Mouse (Mus musculus) adrenal gland, adult (tissue): Measurements from ENCODE around the gene Gm9732.
"Not testable (repeated sequence)": the region's sequence is repeated elsewhere in the genome, so short reads cannot be mapped to it uniquely, and the experiment has no call there.

ENCODE experiments used
- DNase-seq, 2 experiments: peaks; one replicate each; pipeline ENCODE4 v3.0.0; 2022 to 2023; ENCODE audit warnings: low spot score in 1 of 2; ENCODE audit not compliant: inconsistent age in 2 of 2

Gene Gm9732

DNA sequence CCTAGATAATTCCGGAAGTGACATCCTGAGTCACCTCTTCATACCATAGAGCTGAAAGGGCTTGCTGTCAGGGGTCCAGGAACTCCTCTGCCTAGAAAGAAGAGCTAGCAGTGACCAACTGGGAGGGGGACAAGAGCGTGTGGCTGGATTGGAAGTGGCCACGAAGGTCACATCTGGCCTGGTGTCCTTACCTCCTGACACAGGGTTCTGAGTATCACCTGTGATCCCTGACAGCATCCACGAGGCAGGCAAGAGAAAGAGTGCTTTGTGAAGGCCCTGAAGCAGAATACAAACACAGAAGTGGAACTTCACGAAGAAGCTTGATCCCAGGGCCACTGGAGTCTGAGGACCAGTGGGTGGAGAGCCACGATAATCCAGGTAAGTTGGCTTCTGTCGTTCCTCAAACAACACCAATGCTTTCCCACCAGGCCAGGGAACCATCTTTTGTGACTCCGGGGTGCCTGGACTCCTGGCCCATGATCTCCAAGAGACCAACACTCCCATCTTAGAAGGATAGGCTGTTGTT, at the start of gene Gm9732:
TSS of gene Gm9732 (plus strand) at position 51 of the 526 bp plus-strand sequence.
- peak in 1 of 2 experiments; percentile 61 for DNase-seq

DNA sequence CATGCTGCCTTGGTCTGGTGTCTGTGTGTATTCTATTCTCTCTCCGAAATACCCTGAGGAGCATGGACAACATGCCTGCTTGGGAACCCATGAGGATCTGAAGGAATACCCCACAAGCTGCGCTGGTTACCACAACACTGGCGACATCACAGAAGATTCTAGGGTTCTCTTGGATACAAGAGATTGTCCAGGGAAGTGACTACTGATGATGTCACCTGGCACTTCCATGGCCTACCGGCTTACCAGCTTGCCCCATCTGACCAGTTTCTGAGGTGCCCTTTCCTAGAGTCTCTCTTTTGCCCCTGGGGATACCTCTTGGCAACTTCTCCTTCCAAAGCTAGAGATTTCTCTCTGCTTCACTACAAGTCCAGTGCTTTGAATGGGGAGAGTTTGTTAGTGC, 39.6 kb upstream of the Gm9732 start, which contains the start of gene Gm8122:
TSS of gene Gm8122 (minus strand) at position 101 of the 400 bp plus-strand sequence.
- DNase-seq = not testable (repeated sequence)

DNA sequence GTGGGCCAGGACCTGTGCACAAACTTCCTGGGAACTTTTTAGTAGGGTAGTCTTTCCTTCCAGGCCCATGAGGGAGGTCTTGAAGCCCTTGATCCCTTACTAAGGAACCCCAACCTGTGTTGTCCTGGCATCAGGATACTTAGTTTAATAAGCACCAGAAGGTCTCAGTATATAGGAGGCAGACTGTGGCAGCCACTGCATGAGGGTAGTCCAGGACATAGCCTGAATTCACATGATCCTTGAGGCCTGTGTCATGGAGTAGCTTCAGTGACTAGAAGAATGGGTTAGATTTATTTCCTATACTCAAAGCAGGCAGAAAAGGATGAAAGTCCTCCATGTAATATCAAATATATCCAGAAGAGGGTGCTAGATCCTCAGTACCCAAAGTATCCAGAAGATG, 37.1 kb upstream of the Gm9732 start:
- peak in 1 of 2 experiments; percentile 70 for DNase-seq

DNA sequence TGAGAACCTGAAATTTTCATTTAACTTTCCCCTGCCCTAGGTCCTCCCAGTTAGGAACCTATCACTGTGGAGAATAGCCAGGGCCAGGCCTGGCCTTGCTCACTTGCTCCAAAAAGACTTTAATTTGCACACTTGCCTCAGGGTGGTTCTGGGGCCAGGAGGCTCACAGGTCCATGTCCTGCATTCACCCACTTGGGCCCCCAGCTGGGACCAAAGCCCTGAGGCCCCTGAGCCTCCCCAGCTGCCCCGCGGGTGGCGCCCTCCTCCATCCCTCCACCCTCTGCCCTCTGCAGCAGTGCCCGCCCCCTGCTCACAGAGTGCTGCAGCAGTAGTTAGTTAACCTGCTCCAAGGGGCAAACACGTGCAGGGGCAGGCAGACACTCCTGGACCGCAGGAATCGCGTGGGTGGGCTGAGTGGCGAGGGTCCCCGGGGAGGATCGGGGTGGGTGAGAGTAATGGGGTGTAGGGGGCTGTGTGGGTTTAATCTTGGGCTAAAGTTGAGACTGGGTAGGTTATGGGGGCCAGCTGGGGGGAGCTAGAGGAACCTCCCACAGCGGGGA, 25.1 kb upstream of the Gm9732 start:
- peak in 1 of 2 experiments; percentile 60 for DNase-seq

DNA sequence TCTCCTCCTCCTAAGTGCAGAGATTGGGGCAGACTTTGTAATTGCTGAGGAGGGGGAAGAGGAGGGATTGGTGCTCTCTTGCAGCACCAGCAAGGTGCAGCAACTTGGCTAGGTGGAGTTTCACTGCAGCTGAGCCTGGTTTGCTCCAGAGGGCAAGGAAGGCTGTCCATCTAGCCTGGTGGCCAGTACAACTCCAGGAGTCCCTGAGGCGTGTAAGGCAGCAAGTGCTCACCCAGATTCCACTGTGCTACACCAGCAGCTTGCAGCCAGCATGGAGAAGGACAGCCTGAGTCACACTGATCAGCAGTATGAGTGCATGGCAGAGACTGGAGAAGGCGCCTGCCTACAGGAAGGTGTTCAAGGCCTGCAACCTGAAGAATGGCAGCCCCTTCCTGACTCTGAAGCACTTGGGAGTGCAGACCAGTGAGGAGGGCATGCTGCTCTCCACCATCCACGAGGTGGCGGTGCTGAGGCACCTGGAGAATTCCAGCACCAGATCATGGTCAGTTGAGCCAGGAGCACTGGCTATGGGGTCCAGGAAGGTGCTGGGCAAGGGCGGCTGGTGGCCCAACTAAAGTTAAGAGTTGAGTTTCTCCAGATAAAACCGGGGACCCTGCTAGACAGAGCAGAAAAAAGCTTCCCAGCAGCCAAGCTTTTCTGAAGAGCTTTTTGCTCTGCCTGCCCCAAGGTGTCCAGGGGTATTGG, 24.1 kb upstream of the Gm9732 start:
- not testable (repeated sequence) for DNase-seq

DNA sequence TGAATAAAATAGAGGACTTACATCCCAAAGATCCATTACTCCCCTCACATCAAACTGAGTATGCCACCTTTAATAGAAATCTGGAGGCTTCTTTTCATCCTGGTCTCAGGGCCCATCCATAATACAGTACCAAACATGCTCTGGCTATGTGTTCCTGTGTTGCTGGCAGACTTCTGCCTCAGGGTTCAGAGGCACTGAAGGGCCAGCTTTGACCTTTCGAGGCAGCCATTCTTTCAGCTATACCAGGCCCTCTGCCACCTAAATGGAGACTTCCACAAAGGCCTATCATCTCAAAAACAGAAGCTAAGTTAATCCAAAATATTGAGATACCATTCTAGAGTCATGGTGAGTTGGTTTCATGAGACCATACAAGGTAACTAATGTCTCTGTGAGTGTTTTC, 18.3 kb upstream of the Gm9732 start:
- DNase-seq = peak in 1 of 2 experiments; percentile 37

DNA sequence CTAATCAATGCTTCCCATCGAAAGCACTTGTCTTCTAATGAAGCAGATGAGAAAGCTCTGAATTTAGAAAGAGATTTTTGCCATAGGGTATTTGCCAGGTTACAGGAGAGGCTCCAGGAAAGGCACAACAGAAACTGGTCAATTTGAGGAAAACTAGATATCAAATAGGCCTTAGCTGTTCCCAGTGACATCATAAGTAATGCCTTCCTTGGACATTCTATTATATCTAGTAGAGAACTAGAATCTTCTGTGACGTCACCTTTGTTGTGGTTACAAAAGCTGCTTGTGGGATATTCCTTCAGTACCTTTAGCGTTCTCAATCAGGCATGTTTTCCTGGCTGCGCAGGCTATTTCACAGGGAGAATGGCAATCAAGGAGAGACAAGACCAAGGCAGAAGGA, 16.5 kb upstream of the Gm9732 start, which contains the start of gene Gm8126:
TSS of gene Gm8126 (plus strand) at position 301 of the 400 bp plus-strand sequence.
- not testable (repeated sequence) for DNase-seq

DNA sequence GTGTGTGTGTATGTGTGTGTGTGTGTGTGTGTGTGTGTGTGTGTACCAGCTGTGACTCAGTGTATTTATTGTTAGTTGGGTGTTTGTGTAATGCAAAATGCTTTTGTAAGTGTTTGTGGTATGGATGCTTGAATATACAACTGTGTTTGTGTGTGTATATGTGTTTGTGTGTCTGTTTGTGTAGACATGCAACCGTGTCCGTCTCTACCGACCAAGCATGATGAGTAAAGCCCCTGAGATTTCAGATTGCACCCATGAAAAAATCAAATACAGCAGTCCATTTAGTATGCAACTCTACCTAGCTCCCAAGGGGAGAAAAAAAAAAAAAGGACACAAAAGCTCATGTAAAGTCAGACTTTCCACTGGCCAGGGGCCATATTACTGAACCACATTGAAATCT, 11.4 kb upstream of the Gm9732 start:
- DNase-seq = not testable (repeated sequence)

DNA sequence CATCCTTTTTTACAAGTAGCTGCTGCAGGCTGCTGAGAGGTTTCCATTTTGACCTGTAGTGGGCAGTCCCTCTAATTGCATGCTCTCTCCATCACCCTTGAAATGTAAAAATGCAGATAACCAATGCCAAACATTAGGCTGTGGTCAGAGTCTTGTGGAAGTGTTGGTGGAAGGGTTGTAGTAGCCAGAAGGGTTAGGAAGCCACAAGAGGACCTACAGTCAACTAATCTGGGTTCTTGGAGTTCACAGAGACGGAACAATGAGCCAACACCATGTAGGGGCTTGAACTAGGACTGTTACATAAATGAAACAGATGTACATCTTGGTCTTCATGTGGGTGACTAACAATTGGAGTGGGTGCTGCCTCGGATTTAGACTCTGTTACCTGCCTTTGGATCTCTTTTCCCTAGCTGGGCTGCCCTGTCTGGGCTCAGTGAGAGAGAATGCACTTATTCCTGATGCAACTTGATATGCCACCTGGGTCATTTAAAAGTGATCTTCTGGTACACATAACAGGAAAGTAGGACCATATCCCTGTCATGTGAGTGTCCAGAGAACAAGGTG, 6.2 kb upstream of the Gm9732 start:
- DNase-seq = peak in 1 of 2 experiments; percentile 45

DNA sequence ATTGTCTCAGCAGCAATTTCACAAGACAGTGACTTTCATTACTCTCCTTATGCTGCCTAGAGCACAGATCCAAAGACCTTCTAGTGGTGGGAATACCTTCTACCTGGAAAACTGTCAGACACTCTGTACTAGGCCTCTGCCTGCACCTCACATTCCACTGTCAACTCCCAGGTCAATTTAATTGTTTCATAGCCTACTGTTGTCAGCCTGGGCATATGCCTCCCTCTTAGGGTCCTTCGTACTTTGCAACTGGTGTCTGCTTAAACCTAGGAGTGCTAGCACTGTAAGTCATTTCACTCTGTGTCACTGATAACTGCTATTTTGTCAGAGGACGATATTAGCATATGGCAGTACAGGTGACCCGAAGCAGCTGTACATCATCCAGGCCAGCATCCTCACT, 5.6 kb upstream of the Gm9732 start:
- not testable (repeated sequence) for DNase-seq

DNA sequence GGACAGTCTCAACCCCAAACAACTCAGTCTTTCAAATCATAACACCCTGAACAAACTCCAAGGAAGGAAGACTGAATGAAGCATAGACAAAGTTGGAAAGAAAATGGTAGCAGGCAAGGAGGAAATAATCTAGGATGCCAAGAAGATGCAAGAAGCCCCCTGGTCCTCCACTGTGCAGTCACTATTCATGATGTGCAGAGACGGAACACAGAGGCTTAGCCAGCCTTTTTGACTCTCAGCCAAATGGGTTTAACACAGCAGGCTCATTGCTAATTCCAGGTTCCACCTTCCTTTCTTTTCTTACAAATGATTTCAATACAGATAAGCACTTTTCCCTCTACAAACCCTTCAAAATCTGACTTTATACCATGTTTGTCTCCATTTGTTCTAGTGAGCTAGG, 1.7 kb upstream of the Gm9732 start:
- peak in 1 of 2 experiments; percentile 46 for DNase-seq

DNA sequence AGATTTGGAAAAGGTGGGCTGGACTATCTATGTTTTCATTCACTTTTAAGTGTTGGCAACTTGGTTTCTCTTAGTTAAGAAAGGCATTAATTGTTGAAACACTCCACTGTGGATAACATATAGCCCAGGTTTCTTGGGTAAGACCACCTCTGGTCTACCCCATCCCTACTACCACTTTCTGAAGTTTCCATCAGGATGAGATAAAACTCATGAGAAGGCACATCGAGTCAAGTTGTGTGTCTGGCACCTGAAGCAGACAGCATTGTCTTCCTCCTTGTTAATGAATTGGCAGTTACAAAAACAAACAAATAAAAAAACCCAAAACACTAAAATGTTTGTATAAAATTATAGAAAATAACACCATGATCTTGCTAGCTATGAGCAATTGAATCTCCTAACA, 916 bp downstream of the Gm9732 start:
- DNase-seq = peak in 1 of 2 experiments; percentile 49

DNA sequence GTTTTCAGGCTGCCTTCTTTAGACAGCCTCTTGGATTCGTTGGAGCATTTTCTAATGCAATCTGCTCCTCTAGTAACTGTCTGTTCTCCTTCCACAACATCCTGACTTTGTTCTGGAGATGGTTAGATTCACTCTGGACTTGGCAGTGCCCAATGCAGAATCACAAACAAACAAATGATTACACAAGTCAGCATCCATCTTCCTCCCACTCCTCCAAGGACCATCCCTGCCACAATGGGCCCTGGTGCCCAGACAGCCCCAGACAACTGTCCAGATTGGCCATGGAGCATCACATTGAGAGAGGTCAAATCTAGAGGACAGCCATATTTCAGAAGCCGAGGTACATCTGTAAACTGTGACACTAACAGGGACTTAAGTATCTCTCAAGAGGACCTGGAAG, 2.6 kb downstream of the Gm9732 start:
- DNase-seq = peak in 1 of 2 experiments; percentile 47

DNA sequence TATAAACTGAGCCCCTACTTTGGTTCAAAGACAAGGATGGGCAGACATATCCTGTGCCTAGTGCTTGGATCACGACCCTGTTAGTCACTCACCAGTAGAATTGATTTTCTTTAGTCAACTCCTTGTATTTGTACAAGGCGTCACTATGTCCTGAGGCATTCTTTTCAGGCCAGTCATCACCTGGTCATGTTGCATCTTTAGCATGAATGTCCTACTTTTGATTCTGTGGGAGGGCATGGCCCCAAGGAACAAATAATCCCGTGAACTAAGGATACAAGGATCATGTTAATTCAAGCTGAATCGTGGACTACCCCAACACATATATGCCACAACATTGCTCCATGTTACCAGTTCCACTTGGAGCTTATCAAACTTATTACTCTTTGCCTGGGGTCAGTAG, 3.3 kb downstream of the Gm9732 start:
- DNase-seq = peak in 1 of 2 experiments; percentile 49

DNA sequence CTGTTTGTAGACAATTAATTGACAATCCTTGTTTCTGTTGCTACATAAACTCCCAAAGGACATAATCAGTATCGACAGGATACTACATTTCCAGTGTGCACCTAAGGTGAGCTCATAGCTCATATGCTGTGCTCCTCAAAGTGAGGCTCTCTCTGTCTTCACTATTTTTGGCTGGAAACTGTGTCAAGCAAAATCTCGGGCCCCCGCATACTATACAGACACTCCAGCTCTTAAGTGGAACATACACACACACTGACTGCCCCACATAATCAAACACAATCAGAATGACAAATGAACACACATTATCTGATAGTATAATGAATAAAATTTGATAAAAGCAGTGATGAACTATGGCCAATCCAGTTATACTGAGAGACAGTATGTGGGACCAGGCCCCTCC, 3.8 kb downstream of the Gm9732 start:
- DNase-seq = peak in 1 of 2 experiments; percentile 58

DNA sequence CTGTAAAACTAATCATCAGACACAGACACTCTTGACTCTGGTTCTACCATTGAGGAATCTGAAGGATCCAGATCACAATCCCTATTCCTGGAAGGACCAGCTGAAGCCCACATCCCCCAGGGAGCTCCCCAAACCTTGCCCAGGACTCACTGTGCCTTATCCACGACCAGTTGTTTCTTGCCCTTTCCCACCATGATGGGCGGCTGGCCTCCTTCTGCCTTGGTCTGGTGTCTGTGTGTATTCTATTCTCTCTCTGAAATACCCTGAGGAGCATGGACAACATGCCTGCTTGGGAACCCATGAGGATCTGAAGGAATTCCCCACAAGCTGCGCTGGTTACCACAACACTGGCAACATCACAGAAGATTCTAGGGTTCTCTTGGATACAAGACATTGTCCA, 18.7 kb downstream of the Gm9732 start, which contains the start of gene Gm8127:
TSS of gene Gm8127 (minus strand) at position 330 of the 400 bp plus-strand sequence.
- DNase-seq = not testable (repeated sequence)

DNA sequence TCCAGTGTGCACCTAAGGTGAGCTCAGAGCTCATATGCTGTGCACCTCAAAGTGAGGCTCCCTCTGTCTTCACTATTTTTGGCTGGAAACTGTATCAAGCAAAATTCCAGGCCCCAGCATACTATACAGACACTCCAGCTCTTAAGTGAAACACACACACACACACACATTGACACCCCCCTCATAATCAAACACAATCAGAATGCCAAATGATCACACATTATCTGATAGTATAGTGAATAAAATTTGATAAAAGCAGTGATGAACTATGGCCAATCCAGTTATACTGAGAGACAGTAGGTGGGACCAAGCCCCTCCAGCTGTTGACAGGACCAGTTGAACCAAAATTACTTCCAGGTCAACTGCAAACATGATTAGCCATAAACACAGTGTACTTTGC, 44.7 kb downstream of the Gm9732 start:
- not testable (repeated sequence) for DNase-seq

DNA sequence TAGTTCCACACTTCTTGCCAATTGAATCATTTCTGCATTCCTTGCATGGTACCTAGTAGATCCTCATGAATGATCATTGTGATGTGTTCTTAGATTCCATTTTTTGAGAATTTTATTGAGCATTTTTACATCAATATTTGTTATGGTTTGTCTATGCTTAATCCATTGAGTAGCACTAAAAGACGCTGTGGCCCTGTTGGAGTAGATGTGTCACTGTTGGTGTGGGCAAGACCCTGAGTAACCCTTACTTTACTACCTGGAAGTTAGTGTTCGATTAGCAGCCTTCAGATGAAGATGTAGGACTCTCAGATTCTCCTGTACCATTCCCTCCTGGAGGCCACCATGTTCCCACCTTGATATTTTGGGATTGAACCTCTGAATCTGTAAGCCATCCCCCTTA, 53.8 kb downstream of the Gm9732 start:
- peak in 1 of 2 experiments; percentile 47 for DNase-seq

DNA sequence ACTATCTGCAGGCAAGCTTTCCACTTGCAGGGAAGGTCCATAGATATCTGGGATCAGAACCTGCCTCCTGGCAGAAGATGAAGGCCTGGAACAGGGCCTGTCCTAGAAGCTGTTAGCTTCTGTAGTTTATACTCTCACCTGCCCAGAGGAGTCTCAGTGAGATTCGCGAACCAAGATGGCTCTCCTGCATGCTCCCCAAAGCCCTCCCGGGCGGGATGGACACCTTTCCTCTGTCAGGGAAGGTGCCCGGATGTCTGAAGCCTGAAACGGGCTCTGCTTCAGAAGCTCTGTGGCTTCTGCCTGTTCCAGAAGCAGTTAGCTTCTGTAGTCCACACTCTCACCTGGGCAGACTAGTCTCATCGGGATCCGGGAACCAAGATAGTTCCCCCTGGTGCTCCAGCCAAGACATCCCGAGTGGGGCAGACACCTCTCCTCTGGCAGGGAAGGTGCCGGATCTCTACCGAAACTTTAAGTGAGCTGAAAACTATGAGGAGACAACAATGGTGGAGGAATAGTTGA, 56.6 kb downstream of the Gm9732 start:
- DNase-seq = peak in 1 of 2 experiments; percentile 27

DNA sequence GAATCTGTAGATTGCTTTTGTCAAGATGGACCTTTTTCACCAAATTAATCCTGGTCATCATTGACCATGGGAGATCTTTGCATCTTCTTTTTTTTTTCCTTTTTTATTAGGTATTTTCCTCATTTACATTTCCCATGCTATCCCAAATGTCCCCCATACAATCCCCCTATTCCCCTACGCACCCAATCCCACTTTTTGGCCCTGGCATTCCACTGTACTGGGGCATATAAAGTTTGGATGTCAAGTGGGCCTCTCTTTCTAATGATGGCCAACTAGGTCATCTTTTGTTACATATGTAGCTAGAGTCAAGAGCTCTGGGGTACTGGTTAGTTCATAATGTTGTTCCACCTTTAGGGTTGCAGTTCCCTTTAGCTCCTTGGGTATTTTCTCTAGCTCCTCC, 62.8 kb downstream of the Gm9732 start:
- DNase-seq = not testable (repeated sequence)

DNA sequence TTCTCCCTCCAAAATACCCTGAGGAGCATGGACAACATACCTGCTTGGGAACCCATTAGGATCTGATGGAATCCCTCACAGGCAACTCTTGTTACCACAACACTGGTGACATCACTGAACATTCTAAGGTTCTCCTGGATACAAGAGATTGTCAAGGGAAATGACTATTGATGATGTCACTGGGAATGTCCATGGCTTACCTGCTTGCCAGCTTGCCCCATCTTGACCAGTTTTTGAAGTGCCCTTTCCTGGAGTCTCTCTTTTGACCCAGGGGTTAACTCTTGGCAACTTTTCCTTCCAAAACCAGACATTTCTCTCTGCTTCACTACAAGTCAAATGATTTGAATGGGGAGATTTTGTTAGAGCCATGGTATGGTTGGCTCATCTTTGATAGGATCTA, 72.9 kb downstream of the Gm9732 start, which contains the start of gene 1700001F09Rik:
TSS of gene 1700001F09Rik (minus strand) at position 101 of the 400 bp plus-strand sequence.
- DNase-seq = not testable (repeated sequence)
